Mouse (Mus musculus): ENCODE measurements around the gene Nrde2.
A peak's percentile ranks its signal among the peaks of the same experiment; 100 is the strongest.
"Not testable (repeated sequence)": the region's sequence is repeated elsewhere in the genome, so short reads cannot be mapped to it uniquely, and the experiment has no call there.

Nrde2 gene

GRCm38 (mm10) chr12:100159261-100159975 is at the start of gene Nrde2:
Gene Nrde2, minus strand, starts transcription at chr12:100159653.
- DNase-seq (ENCODE audit: low read depth, low spot score) = peak; percentile 93

DNA sequence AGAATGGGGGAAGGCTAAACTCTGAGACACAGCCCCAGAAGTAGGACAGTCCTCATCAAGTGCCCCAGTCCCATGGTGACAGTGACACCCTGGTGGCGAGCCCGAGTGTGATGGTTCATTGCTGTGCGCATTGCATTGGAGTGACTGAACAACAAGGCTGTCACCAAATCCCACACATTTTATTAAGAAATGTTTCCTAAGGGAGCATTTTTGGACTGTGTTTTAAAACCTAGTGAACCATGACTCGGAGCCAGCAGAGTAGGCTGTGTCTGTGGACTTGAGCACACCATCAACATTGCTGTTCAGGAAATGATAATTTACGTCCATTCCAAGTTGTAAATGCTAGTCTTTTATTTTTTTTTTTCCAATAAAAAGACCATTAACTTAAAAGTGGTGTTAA is 47.5 kb upstream of the Nrde2 start:
- no peak for DNase-seq (ENCODE audit: low read depth, low spot score)

GRCm38 (mm10) chr12:100206521-100206920 is 47.1 kb upstream of the Nrde2 start:
- no peak for DNase-seq (ENCODE audit: low read depth, low spot score)

GRCm38 (mm10) chr12:100205156-100205555 is 45.7 kb upstream of the Nrde2 start:
- no peak for DNase-seq (ENCODE audit: low read depth, low spot score)

- DNase-seq (ENCODE audit: low read depth, low spot score) = no peak
These were observed 44.3 kb upstream of the Nrde2 start for GRCm38 (mm10) chr12:100203759-100204158.

DNA sequence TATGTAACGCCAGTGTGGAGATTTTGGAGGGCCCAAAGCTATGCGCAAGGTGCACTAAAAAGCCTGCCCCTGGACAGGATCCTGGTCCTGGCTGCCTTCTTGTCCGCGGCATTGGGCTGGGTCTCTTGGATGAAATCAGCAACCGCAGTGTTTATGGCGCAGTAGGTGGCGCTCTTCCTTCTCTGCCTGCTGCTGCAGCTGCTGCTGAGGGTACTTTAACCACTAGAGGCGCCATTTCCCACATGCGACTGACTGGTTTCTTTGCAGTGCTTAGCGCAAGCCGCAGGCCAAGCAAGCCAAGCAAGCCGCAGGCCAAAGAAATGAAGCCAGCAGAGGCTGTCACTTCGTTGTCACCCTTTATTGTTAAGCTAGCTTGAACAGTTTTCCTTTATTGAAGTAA is 42.4 kb upstream of the Nrde2 start:
- DNase-seq (ENCODE audit: low read depth, low spot score) = peak; percentile 93

DNA sequence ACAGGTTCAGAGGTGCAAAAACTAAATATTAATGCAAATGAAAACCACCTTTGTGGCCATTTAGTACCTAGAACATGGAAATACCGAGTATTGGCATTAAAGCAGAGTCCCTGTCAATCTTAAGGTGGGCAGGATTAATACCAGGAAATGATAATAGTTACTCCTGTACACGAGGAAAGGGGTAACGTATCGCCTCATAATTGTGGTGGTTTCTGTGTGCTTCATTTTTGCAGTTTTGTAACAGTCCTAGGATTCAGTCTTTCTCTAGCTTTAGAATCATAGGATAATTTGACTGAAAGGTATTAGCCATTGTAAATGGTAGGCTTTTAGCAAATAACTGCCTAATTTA is 41.9 kb upstream of the Nrde2 start:
- no peak for DNase-seq (ENCODE audit: low read depth, low spot score)

DNA sequence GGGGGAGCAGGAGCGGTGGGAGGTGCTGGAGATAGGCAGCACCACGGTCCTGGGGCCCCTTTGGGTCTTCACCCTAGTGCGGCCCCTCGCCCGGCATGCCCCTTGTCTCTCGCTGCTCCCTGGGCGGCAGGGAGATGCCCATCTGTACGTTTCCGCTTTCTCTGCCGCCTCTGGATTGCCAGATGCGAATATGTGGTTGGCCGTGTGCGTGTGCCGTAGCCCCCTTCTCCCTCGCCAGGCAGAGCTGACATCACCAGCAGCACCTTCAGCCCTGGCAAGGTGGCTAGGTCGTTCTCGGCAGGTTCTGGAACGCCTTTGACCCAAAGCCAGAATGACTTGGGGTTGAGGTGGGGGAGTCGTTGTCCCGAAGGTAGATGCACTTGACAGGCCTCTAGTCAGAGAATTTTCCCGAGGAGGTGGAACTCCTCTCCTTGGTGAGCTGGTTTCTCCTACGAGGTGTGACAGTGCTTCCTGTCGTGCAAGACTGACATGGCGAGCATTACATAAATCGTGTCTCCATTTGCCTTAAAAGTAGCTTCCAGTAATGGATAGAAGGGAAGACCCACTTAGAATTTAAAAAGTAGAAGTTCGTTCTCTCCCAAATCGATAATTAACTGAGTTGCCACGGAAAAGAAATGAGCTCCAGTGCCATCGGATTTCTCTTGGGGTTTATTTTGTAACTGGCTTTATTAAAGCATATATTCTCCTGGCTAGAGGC is 41.4 kb upstream of the Nrde2 start:
- DNase-seq (ENCODE audit: low read depth, low spot score) = peak; percentile 21

DNA sequence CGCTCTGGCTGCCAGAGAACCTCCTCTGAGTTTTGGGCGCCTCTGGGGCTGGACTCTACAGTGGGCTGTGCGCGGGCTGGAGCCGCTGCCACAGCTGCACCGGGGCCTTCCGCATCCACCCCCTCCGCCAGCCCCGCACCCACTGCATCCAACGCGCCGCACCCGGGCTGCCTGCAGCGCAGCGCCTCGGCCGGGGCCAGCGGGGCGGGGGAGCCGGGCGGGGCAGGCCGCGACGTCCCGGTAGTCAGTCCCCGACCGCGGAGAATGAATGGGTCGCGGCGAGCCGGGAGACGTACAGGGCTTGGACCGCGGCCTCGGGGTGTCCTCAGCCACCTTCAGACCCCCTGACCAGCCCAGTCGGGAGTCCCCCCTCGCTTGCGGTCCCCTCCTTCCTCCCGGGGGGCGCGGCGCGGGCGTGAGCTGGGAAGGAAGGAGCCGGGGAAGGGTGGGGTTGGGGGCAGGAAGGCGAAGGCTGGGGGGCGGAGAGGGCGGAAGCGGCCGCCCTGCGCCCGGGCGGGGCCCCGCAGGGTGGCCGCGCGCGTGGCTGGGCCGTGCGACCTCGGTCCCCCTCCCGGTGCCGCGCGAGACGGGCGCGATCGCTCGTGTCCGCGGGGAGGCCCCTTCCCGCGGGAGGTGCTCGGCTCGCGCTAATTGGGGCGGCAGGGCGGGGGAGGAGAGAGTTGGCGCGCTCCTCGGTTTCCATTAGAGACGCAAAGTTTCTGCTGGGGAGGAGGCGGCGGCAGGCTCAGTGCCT is 40.6 kb upstream of the Nrde2 start:
- peak; percentile 80 for DNase-seq (ENCODE audit: low read depth, low spot score)

DNA sequence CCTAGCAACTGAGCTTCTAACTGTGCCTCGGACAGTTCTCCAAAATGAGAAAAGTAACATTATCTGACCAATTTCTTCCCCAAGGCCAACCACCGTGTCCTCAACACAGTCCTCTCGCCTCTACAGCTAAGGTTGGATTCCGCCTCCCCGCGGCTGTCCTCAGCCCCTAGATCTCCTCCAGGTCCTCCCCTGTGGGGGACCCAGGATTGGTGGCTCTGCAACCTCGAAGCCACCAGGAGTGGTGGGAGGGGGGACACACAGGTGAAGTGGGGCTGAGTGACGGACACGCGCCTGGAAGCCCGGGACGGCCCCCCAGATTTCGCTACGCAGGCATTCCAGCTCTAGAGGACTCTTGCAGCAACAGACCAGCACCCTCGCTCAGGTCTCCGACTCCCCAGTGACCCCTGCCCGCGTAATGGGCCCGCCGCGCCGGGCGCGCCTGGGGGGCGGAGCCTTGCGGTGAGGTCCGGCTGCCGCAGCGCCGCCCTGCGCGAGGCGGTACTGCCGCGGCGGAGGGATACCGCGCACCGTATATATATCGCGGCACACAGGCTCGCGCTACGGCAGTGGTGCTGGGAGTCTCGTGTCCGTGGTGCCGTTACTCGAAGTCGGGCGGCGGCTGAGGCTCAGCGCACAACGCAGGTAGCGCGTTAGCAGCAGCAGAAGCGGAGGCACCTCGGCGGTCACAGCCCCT is 39.7 kb upstream of the Nrde2 start, which contains the start of gene Calm1:
Gene Calm1, plus strand, starts transcription at position 469 of the 694 bp plus-strand sequence.
- DNase-seq (ENCODE audit: low read depth, low spot score) = peak; percentile 96

DNA sequence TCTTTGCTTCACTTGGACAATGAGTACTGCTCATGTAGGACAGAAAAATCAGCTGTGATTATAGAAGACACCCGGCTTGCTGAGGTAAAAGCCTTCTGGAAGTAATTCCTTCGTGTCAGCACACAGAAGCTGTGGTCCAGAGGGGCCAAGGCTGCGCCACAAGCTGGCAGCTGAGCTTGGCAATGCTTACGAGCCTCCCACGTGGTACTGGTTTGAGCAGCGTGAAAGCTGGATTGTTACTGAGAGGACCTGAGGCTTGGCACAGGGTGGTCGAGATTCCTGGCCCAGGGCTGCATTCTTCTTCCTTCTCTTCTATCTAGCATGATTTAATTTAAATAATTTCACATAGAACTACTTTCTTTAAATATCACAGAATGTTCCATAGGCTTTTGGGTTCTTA is 37.3 kb upstream of the Nrde2 start:
- no peak for DNase-seq (ENCODE audit: low read depth, low spot score)

DNA sequence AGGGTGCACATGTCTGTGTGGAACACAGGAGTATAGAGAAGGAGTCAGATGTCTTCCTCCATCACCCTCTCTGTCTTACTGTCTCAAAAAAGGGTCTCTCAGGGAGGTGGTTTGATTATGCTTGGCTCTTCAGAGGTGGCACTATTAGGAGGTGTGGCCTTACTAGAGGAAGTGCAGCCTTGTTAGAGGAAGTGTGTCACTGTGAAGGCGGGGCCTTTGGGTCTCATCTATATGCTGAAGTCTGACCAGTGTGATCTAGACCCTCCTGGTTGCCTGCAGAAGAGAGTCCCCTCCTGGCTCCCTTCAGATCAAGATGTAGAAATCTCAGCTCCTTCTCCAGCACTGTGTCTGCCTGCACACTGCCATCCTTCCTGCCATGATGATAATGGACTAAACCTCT is 34.7 kb upstream of the Nrde2 start:
- no peak for DNase-seq (ENCODE audit: low read depth, low spot score)

- no peak for DNase-seq (ENCODE audit: low read depth, low spot score)
These were observed 31.3 kb upstream of the Nrde2 start for GRCm38 (mm10) chr12:100190802-100191201.

- DNase-seq (ENCODE audit: low read depth, low spot score) = peak; percentile 58
These were observed 28.4 kb upstream of the Nrde2 start for GRCm38 (mm10) chr12:100187756-100188430.

DNA sequence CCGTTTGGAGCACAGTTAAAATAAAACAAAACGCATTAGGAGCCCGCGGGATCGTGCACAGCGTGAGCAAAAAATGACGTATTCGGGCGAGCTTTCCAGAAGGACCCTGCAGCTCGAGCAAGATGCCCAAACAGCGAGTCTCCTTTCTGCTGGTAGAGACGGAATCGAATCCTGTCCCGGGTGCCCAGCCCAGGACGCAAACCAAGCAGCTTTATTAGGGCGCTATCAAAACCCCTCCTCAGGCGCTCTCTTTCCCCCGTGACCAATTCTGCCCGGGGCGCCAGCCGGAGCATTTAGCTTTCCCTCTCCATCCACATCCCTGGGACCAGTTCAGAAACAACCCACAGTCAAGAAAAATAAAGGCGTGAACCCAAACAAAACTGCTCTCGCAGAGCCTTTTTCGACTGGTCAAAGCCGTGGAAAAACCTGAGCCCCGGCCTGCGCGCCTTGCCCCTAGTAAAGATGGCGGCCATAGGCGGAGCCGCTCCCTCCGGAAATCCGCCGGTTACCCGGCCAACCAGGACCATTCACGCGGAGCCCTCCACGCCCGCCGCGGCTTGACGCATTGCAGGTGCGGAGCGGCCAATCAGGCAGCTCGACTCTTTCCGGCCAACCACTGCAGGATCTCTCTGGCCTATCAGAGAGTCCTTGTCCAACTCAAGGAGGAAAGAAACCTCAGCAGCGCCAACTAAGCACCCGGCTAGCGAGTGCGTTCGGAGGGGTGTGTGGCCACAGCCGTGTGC is 27.7 kb upstream of the Nrde2 start:
- peak; percentile 98 for DNase-seq (ENCODE audit: low read depth, low spot score)

DNA sequence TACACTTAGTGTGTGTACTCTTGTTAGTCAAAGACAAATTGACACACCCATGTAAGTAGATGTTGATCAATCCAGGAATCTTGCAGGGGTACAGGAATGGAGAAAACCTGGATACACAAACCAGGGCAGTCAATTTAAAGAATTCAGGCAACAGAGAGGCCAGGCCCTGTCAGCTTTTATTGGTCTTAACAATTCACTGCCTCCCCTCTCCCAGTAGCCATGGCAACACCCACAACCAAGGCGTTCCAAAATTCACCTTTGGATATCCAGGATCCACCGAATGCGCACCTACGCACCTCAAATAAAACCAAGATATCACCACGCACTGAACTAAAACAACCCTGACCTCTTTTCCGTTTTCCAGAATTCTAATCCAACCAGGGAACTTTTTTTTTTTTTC is 26.9 kb upstream of the Nrde2 start:
- no peak for DNase-seq (ENCODE audit: low read depth, low spot score)

- no peak for DNase-seq (ENCODE audit: low read depth, low spot score)
These were observed 26.4 kb upstream of the Nrde2 start for GRCm38 (mm10) chr12:100185897-100186296.

GRCm38 (mm10) chr12:100184976-100185375 is 25.5 kb upstream of the Nrde2 start:
- DNase-seq (ENCODE audit: low read depth, low spot score) = not testable (repeated sequence)

GRCm38 (mm10) chr12:100183970-100184369 is 24.5 kb upstream of the Nrde2 start:
- no peak for DNase-seq (ENCODE audit: low read depth, low spot score)

- DNase-seq (ENCODE audit: low read depth, low spot score) = peak; percentile 29
These were observed 23.2 kb upstream of the Nrde2 start for GRCm38 (mm10) chr12:100182676-100183075.

DNA sequence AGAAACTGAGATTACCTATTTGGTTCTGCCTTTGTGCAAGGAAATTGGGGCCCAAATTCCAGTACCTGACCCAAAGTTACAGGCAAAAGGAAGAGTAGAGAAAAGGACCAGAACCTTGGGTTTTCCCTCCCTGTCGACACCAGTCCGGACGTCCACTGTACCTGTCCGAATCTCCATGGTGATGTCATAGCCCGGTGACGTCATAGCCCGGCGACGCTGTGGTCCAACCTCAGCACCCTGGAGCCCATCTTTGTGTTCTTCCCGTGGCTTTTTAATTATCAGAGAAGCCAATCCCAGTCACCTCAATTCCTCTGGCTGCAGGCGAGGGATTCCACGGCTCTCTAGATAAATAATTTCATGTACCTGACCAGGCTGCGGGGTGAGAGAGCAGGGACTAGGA is 21.3 kb upstream of the Nrde2 start:
- no peak for DNase-seq (ENCODE audit: low read depth, low spot score)
